Mouse (Mus musculus) neural tube, embryonic 15.5 days (tissue): ENCODE measurements at regions not wholly inside any gene's neighbourhood (a gene's known extent, or its start where the extent isn't known, plus 50 kb on each side); places are given as distances from the start of the nearest gene placed in this dataset.

ENCODE experiments used
- ATAC-seq: fragments of 200-750 bp; cut with Nextera tagmentation; 2 replicates; pipeline ENCODE4 v1.8.0; 2017; ENCODE audit warnings: mild to moderate bottlenecking, moderate TSS enrichment, moderate library complexity; ENCODE audit not compliant: low FRiP score
- H3K27ac ChIP-seq: fragments of 300-500 bp; sonication (generic); replicated peaks from 2 replicates; pipeline ENCODE4 v1.5.1; 2015; ENCODE audit warnings: mild to moderate bottlenecking, inconsistent platforms
- H3K27me3 ChIP-seq: fragments of 300-500 bp; sonication (generic); replicated peaks from 2 replicates; pipeline ENCODE4 v1.6.1; 2015; ENCODE audit warnings: inconsistent platforms
- H3K36me3 ChIP-seq: fragments of 300-500 bp; sonication (generic); 2 replicates; pipeline ENCODE4 v1.6.1; 2015; ENCODE audit warnings: inconsistent platforms
- H3K4me1 ChIP-seq: fragments of 300-500 bp; sonication (generic); 2 replicates; pipeline ENCODE4 v1.6.1; 2015; ENCODE audit warnings: inconsistent platforms
- H3K4me2 ChIP-seq: fragments of 300-500 bp; sonication (generic); 2 replicates; pipeline ENCODE4 v1.6.1; 2015; ENCODE audit warnings: inconsistent platforms, mild to moderate bottlenecking, moderate library complexity
- H3K4me3 ChIP-seq: fragments of 300-500 bp; sonication (generic); replicated peaks from 2 replicates; pipeline ENCODE4 v1.5.1; 2015; ENCODE audit warnings: mild to moderate bottlenecking, inconsistent platforms
- H3K9ac ChIP-seq: fragments of 300-500 bp; sonication (generic); replicated peaks from 2 replicates; pipeline ENCODE4 v1.6.1; 2015; ENCODE audit warnings: mild to moderate bottlenecking, inconsistent platforms
- H3K9me3 ChIP-seq: fragments of 300-500 bp; sonication (generic); replicated peaks from 2 replicates; pipeline ENCODE4 v1.6.1; 2016; ENCODE audit warnings: inconsistent platforms
- WGBS: fragments of 180-500 bp; shearing (Covaris S2); methylation state at CpG from one replicate; pipeline ENCODE4 v1.1.7; 2015; ENCODE audit warnings: mixed read lengths; 5-methylcytosine and 5-hydroxymethylcytosine counted together

DNA sequence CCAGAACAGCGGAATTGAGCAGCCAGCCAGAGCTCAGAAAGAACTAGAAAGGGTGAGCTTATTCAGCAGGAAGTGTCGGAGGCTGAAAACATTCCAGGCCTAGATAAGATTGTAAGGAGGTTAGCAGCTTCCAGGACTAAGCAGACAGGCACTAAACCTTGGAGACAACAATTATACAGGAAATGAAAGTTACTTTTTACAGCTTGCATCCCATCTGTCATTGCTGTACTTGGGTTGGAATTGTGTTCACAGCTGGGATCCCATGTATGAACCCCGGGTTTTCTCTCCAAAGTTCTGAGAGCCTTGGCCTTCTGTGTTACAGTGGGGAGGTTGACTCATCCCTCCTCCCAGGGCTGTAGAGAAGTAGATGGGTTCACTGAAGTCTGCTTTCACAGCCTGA is 328.5 kb downstream of the Glrx3 start:
- Histone ChIP-seq H3K27me3 (no peaks in the 10 kb centered on the region), H3K36me3 (no peaks in the 10 kb centered on the region), H3K27ac (no peak overlapping the region), H3K4me2 (no peak overlapping the region), H3K4me3 (no peak overlapping the region), H3K9ac (no peak overlapping the region), H3K9me3 (no peaks in the 10 kb centered on the region), H3K4me1 (no peaks in the 10 kb centered on the region)
- ATAC-seq: no peak
- WGBS: 82% methylated on average over 3 of the region's 3 CpGs

DNA sequence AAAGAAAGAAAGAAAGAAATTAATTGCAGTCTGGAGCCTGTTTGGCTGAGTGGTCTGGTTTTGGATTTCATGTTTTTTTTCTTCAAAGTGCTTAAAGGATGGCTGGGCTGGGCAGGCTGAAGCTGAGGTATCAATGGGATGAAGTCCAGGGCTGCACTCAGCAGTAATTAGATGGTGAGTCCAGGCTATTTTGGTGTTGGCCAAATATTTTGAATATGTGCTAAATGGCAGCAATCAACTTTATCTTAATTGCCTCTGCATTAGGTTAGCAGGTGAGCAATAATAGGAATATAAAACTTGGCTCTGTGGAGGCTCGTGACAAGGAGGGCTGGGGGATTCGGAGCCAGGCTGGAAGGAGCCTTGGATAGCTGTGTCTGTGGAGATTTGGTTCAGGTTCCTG is 329.3 kb downstream of the Glrx3 start:
- WGBS: 57% methylated on average over 2 of the region's 2 CpGs
- H3K27me3 ChIP-seq: no peaks in the 10 kb centered on the region
- no peak overlapping the region for H3K4me3 ChIP-seq
- H3K4me1 ChIP-seq: no peaks in the 10 kb centered on the region
- no peak overlapping the region for H3K27ac ChIP-seq
- no peak for ATAC-seq
- no peaks in the 10 kb centered on the region for H3K36me3 ChIP-seq
- no peak overlapping the region for H3K9ac ChIP-seq
- no peak overlapping the region for H3K4me2 ChIP-seq
- no peaks in the 10 kb centered on the region for H3K9me3 ChIP-seq

DNA sequence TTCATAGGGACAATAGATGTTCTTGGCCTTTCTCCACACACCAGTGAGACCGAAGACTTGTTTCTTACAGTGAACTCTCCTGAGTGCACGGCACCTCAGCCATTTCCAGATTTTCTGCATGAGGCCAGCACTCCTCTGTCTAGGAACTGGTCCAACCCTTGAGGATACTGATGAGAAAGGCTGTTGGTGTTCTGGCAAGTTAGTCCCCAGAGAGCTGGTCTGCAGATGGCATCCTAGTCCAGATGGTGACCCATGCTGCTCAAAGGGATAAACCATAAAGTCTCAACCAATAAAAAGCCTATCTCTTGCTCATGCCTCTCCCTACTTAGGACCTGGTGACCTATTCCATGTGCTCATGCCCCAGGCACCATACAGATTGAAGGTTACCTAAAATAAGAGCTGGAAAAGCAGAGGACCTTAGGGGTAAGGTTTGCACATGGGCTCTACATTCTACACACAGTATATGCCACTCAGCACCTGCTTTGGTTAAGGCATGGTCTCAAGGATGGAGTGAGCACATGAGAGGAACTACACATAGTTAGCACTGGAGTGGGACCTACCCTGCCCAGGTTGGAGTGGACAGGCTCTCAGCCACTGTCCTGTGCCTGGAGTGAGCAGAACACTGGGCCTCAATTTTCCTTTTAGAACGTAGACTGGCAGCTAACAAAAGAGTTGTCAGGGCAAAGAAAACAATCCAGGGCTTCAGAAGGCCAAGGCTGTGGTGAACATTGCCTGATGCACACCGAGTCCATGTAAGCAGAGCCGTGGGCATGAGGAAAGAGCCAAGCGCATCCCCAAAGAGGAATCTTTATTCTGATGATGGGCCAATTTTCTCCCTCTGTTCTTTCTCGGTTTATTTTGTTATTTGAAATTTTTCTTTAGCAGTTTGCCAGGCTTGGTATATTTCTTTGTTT is 335.9 kb downstream of the Glrx3 start:
- H3K27ac ChIP-seq: peak overlapping the region; percentile 70
- no peak for ATAC-seq

DNA sequence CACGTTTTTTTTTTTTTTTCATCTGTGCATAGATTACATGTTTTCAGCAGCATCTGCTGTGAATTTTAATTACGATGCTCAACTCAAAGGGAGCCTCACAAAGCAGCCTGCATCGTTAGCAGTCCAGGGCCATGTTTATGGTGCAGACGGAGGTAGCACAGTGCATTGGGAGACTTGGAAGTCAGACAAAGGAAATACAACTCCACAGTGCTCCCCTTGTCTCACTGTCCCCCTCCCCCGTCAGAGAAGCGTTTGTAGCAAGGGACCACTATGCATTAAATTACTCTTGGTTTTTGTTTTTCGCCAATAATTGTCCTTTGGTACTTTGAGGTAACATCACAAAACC is 336.5 kb downstream of the Glrx3 start:
- ATAC-seq: no peak
- Histone ChIP-seq H3K4me1 (peaks cover 10% of the 10 kb centered on the region), H3K4me2 (no peak overlapping the region), H3K9ac (no peak overlapping the region), H3K4me3 (no peak overlapping the region), H3K27ac (peak overlapping the region; percentile 64; the same call in 1 of the 2 replicates), H3K27me3 (no peaks in the 10 kb centered on the region), H3K36me3 (no peaks in the 10 kb centered on the region), H3K9me3 (no peaks in the 10 kb centered on the region)
- WGBS: 15% methylated on average over 7 of the region's 7 CpGs

More for the DNA sequence above, 335.9 kb downstream of the Glrx3 start:
- H3K9me3 ChIP-seq: no peaks in the 10 kb centered on the region
- no peaks in the 10 kb centered on the region for H3K27me3 ChIP-seq
- WGBS: 66% methylated on average over 7 of the region's 7 CpGs
- H3K9ac ChIP-seq: no peak overlapping the region
- H3K36me3 ChIP-seq: no peaks in the 10 kb centered on the region
- no peak overlapping the region for H3K4me2 ChIP-seq
- no peak overlapping the region for H3K4me3 ChIP-seq
- H3K4me1 ChIP-seq: peaks cover 10% of the 10 kb centered on the region

DNA sequence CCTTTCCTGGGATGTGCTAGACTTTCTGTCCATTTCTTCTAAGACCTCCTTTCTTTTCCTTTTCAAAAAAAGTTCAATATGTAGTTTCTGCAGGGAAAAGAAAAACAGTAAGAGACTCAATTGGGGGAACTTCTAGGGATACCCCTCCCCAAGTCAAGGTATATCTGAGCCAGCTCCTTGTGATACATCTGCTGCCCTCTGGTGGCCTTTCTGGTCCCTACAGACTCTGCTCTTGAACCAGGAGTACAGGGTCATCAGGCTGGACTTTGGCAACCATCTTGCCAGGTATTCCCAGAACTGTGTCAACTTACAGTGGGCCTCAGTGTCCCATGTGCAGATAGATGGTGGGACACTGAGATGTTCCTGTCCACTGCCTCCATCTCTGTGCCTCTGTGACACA is 346.5 kb downstream of the Glrx3 start:
- Histone ChIP-seq H3K27me3 (no peaks in the 10 kb centered on the region), H3K9ac (no peak overlapping the region), H3K36me3 (no peaks in the 10 kb centered on the region), H3K9me3 (no peaks in the 10 kb centered on the region), H3K4me3 (no peak overlapping the region), H3K4me2 (no peak overlapping the region), H3K27ac (no peak overlapping the region), H3K4me1 (no peaks in the 10 kb centered on the region)
- ATAC-seq: no peak

DNA sequence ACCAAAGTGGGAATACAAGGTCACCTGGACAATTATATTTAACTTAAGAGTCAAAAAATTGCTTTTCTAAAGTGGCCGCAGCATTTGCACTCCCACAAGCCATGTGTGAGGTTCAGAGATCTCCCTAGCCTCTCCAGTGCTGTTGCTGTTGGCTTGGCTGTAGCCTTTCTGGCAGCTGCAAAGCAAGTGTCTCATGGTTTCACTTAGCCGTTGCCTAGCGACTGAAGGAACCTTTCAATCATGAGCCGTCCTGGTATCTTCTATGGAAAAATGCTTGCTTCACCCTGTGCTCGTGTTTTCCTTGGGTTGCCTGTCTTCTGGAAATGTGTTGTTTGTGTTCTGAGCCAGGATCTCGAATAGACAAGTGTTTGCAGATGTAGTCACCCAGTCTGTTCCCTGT is 367.9 kb downstream of the Glrx3 start:
- no peak overlapping the region for H3K27ac ChIP-seq
- 0 out of 2 replicates have a peak, but pooled peaks cover 7% of the 10 kb centered on the region for H3K4me1 ChIP-seq
- H3K9ac ChIP-seq: no peak overlapping the region
- no peak for ATAC-seq
- no peak overlapping the region for H3K4me3 ChIP-seq
- H3K36me3 ChIP-seq: no peaks in the 10 kb centered on the region
- H3K9me3 ChIP-seq: no peaks in the 10 kb centered on the region
- no peaks in the 10 kb centered on the region for H3K27me3 ChIP-seq
- WGBS: 42% methylated on average over 6 of the region's 6 CpGs
- H3K4me2 ChIP-seq: no peak overlapping the region

DNA sequence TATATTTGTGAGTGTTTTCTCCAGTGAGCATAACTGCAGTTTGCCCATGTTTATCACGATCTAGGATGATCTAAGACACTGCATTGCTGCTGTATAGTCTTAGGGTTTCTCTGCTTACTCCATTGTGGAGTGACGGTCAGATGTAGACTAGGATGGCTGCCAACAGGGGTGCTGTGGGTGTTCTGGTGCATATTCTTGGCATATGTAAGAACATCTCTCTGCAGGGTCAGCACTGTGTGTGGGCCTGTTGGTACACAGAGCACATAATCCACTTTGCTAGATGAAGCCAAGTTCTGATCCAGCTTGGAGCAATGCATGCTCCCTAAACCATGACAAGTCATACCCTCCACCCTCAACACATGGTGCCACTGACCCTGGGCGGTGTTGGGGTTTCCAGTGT is 375.4 kb downstream of the Glrx3 start:
- no peak for ATAC-seq
- Histone ChIP-seq H3K9me3 (no peaks in the 10 kb centered on the region), H3K36me3 (no peaks in the 10 kb centered on the region), H3K4me1 (no peaks in the 10 kb centered on the region), H3K9ac (no peak overlapping the region), H3K27ac (no peak overlapping the region), H3K27me3 (no peaks in the 10 kb centered on the region), H3K4me2 (no peak overlapping the region), H3K4me3 (no peak overlapping the region)
- 79% methylated on average over 3 of the region's 3 CpGs for WGBS

DNA sequence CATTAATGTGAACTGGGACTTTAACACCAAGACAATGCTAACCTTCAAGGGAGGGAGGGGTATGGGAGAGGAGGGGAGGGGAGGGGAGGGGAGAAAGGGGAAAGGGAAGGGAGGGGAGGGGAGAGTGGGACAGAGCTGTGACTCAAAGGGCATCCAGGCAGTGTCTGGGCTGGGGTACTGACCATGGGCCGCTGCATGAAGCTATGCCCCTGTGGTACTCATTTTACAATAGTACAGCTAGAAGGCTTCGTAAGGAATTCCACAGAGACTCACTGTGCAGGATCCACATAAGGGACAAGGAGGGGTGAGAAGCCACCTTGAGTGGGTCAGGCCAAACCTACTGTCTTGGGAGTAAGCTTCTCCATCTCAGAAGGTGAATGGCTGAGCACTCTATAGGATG is 403.1 kb downstream of the Glrx3 start:
- H3K27ac ChIP-seq: no peak overlapping the region
- H3K4me2 ChIP-seq: no peak overlapping the region
- H3K9me3 ChIP-seq: no peaks in the 10 kb centered on the region
- no peak for ATAC-seq
- no peaks in the 10 kb centered on the region for H3K36me3 ChIP-seq
- no peaks in the 10 kb centered on the region for H3K27me3 ChIP-seq
- no peak overlapping the region for H3K4me3 ChIP-seq
- H3K9ac ChIP-seq: no peak overlapping the region
- WGBS: 75% methylated on average over 2 of the region's 2 CpGs
- H3K4me1 ChIP-seq: peaks cover 5% of the 10 kb centered on the region

DNA sequence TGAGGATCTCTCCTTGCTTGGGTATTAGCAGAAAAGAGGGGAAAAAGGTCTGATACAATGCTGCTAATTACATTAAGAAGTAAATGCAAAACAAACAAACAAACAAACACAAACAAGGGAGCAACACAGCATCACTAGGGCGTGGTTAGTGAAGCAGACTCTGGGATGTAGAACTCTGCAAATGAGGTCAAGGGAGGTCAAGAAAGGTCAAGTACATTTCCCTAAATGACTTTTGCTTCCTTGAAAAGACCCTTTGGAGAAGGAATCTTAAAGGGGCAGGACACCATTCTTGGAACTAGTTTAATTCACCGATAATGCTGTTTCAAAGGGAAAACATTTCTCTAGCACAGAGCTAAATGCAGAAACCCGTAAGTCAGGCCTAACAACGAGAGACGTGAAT is 403.6 kb downstream of the Glrx3 start:
- no peaks in the 10 kb centered on the region for H3K27me3 ChIP-seq
- no peak overlapping the region for H3K9ac ChIP-seq
- ATAC-seq: no peak

DNA sequence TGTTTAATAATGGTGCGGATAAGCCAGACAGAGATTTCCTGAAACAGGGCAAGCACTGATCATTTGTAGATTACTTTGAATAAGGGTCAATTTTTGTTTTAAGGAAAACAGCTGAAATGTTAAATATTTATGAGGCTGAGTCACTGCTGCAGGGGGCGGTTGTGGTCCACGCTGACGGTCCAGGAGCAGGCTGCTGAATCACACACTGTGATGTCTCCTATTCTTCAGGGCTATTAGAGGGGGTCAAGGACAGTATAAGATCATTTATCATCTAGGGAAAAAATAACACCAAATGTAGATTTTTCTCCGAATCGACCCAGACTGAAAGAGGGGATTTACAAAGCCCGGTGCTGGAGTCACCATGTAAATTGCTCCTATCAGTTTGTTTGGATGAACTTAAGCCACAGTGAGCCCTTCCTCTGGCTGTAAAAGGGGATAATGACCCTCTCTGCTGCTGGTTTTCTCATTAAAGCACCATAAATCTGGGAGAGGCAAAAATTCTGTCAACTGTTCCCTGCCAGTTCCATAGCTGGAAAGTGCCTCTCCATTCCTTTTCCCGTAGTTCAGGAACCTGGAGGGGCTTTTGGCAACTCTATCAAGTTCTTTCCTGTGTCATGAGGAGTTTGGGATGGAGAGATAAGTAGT is 404.2 kb downstream of the Glrx3 start:
- Histone ChIP-seq H3K36me3 (no peaks in the 10 kb centered on the region), H3K4me2 (no peak overlapping the region), H3K4me1 (peaks cover 5% of the 10 kb centered on the region), H3K9ac (no peak overlapping the region), H3K27ac (no peak overlapping the region), H3K9me3 (no peaks in the 10 kb centered on the region), H3K4me3 (no peak overlapping the region), H3K27me3 (no peaks in the 10 kb centered on the region)
- ATAC-seq: no peak
- 18% methylated on average over 8 of the region's 8 CpGs for WGBS

More for the DNA sequence above, 403.6 kb downstream of the Glrx3 start:
- WGBS: 51% methylated on average over 5 of the region's 5 CpGs
- no peak overlapping the region for H3K4me2 ChIP-seq
- H3K27ac ChIP-seq: no peak overlapping the region
- H3K36me3 ChIP-seq: no peaks in the 10 kb centered on the region
- no peaks in the 10 kb centered on the region for H3K9me3 ChIP-seq
- peaks cover 5% of the 10 kb centered on the region for H3K4me1 ChIP-seq
- no peak overlapping the region for H3K4me3 ChIP-seq

DNA sequence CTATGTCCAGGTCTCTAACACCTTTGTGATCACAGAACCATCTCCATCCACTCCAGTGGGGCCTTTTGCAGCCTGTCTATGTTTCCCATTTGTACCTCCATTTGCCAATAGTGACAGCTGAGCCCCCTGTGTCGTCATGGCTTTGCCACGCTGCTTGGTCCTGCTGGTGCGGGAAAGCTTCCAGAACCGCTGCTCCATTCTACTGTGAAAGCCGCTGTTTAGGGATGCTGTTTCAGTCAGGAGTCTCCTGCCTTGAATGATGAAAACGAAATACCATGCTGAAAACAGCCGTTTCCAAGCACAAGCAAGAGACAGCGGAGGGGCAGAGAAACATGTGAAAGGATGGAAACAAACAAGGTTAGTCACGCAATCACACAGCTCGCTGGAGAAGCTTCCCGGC is 410.4 kb downstream of the Glrx3 start:
- Histone ChIP-seq H3K4me3 (no peak overlapping the region), H3K4me1 (peaks cover 11% of the 10 kb centered on the region; the same call in 1 of the 2 replicates), H3K9me3 (no peaks in the 10 kb centered on the region), H3K27me3 (no peaks in the 10 kb centered on the region), H3K4me2 (peak overlapping the region; percentile 9), H3K27ac (no peak overlapping the region), H3K9ac (0 out of 2 replicates have a peak overlapping the region, but pooled peaks have one; percentile 7), H3K36me3 (no peaks in the 10 kb centered on the region)
- 34% methylated on average over 11 of the region's 11 CpGs for WGBS
- no peak for ATAC-seq

DNA sequence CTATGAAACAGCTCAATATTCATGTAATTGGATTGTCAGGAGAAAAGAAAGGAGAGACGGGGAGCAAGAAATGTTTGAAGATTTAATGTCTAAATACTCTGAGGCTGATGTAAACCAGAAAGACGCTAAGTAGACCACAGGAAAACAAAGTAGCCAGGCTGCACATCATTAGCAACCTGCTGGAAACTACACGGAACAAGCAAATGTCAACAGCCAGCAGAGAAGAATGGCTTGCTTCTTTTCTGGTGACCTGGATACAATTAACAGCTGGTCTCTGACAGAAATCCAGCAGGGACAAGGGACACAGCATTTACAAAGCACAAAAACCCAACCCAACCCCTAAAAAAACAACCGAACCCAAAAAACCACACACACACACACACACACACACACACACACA is 413.6 kb downstream of the Glrx3 start:
- no peak overlapping the region for H3K27ac ChIP-seq
- 34% methylated on average over 4 of the region's 4 CpGs for WGBS
- H3K4me2 ChIP-seq: no peak overlapping the region
- H3K4me3 ChIP-seq: no peak overlapping the region
- H3K36me3 ChIP-seq: no peaks in the 10 kb centered on the region
- no peak for ATAC-seq
- H3K9me3 ChIP-seq: no peaks in the 10 kb centered on the region
- no peak overlapping the region for H3K9ac ChIP-seq
- H3K27me3 ChIP-seq: no peaks in the 10 kb centered on the region
- H3K4me1 ChIP-seq: peaks cover 11% of the 10 kb centered on the region; the same call in 1 of the 2 replicates
